Mouse (Mus musculus) small intestine, adult 2 months (tissue): Measurements from ENCODE around the gene Cks1b.

Experiments used
- CTCF ChIP-seq: fragments of 200-500 bp; IDR thresholded peaks from 2 replicates; pipeline ENCODE4 v1.5.1; 2012; ENCODE audit warnings: low read depth, mild to moderate bottlenecking, control low read depth, inconsistent platforms, low read length, moderate library complexity, mixed read lengths; ENCODE audit not compliant: insufficient replicate concordance, insufficient read length; ENCODE audit errors: extremely low read depth
- POLR2A ChIP-seq: fragments of 200-500 bp; IDR thresholded peaks from 2 replicates; pipeline ENCODE4 v1.6.1; 2012; ENCODE audit warnings: low read depth, mild to moderate bottlenecking, control low read depth, inconsistent platforms, low read length, moderate library complexity

- no peak for TF ChIP-seq CTCF
- TF ChIP-seq POLR2A: no peak
Observed at GRCm38 (mm10) chr3:89380711-89381110, 37.5 kb downstream of the Cks1b start.
